ENCODE assay signal across 15 mouse cellular contexts in the genomic region with DNA sequence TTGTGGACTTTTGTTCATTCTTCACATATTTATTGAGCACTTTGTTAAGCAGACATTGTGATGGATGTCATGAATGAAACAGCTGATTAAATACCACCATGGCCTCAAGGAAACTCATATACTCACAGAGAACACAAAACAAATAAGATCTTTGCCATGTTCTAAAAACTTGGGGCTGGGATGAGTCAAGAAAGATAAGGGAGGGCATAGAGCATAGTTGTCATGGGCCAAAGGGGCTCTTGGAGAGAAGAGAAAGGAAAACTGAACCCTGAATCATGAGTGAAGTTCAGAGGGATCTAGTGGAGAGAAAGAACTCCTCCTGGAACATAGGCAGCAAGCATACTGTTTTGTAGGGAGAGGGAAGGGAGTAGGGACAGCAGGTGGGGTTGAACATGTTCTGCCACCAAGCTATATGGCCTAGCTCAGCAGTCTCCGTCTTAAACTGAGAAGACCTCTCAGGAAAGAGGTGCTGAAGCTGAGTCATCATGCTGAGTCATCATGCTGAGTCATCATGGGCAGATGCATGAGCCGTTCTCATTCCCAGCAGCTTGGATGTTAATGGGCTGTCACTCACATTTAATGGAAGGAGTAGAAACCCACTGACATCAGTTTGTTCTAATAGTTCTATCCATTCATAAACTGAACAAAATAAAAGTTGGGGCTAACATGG.
A peak's percentile ranks its signal among the peaks of the same experiment; 100 is the strongest.
DNase-seq lines count a peak whose midpoint lies in the region; ATAC-seq and TF ChIP-seq lines count a peak whose summit lies in the region.
"Had no signal": no experiment of that assay in that cellular context is flagged by ENCODE, and none has a peak within 500 bp of the region (broad histone marks: within the 10 kb centered on the region; RNA-seq: fewer than 3 reads in every experiment).

No protein-coding gene starts in this region.

- no peaks in the 10 kb centered on the region for H3K36me3 ChIP-seq in midbrain, postnatal 0 days (ENCODE audit: insufficient read depth, low read length)
- H3K36me3 ChIP-seq: forebrain, embryonic 10.5 days; kidney, embryonic 15.5 days; lung, embryonic 15.5 days had no signal

- no peaks in the 10 kb centered on the region for H3K4me1 ChIP-seq in midbrain, postnatal 0 days (ENCODE audit: insufficient read depth, low read length)
- H3K4me1 ChIP-seq: forebrain, embryonic 10.5 days; kidney, embryonic 15.5 days; lung, embryonic 15.5 days had no signal

- no peaks in the 10 kb centered on the region for H3K9me3 ChIP-seq in midbrain, postnatal 0 days (ENCODE audit: low read length)
- H3K9me3 ChIP-seq: forebrain, embryonic 10.5 days; kidney, embryonic 15.5 days; lung, embryonic 15.5 days had no signal

- H3K27me3 ChIP-seq in midbrain, postnatal 0 days (ENCODE audit: insufficient read depth, low read length) = no peaks in the 10 kb centered on the region
- H3K27me3 ChIP-seq: kidney, embryonic 15.5 days; lung, embryonic 15.5 days had no signal

- H3K4me3 ChIP-seq in midbrain, postnatal 0 days (ENCODE audit: low read depth, low read length) = no peak overlapping the region
- H3K4me3 ChIP-seq: forebrain, embryonic 10.5 days; kidney, embryonic 15.5 days; lung, embryonic 15.5 days had no signal

- no peak overlapping the region for H3K27ac ChIP-seq in midbrain, postnatal 0 days (ENCODE audit: low read depth, low read length)
- H3K27ac ChIP-seq: forebrain, embryonic 10.5 days; kidney, embryonic 15.5 days; lung, embryonic 15.5 days had no signal

- no peak overlapping the region for H3K4me2 ChIP-seq in midbrain, postnatal 0 days (ENCODE audit: low read depth, low read length, poor library complexity, severe bottlenecking)
- H3K4me2 ChIP-seq: kidney, embryonic 15.5 days; lung, embryonic 15.5 days had no signal

- no peak for TF ChIP-seq CTCF in midbrain, postnatal 0 days (IDR thresholded peaks at IDR 0.05)

- H3K9ac ChIP-seq in midbrain, postnatal 0 days (replicated peaks; ENCODE audit: low read length, poor library complexity, severe bottlenecking) = no peak overlapping the region
- H3K9ac ChIP-seq: kidney, embryonic 15.5 days; lung, embryonic 15.5 days had no signal

- 66% methylated on average over 2 of the region's 2 CpGs for WGBS in midbrain, postnatal 0 days

- peak; percentile 5 for DNase-seq in adrenal gland, postnatal 14 days
- DNase-seq in adrenal gland, postnatal 4 days (ENCODE audit: low spot score in 2 of 2) = no peak
- DNase-seq in 3134 (ENCODE audit: extremely low read depth, insufficient read length, low spot score) = peak; percentile 38
- DNase-seq in R1 (ENCODE audit: low read depth, low spot score) = peak; percentile 52
- DNase-seq in forelimb bud, embryonic 11.5 days (ENCODE audit: low read depth, low spot score) = peak; percentile 14
- no peak for DNase-seq in midbrain, postnatal 0 days (ENCODE audit: low spot score)
- no peak for DNase-seq in ovary, postnatal 10 days (ENCODE audit: low spot score)
- no peak for DNase-seq in layer of hippocampus, adult 9-10 months (ENCODE audit: low spot score)
- DNase-seq: B cell, adult 2 months; cerebellum, postnatal 10 days; gastrocnemius, postnatal 10 days; thymus, postnatal 14 days had no signal

- no peak for ATAC-seq in midbrain, postnatal 0 days (ENCODE audit: low FRiP score)

Comparison
In these comparisons a context has a peak if more than half of its experiments do, and no peak if none do; other contexts are left out.
1. DNase-seq: peak in adrenal gland, postnatal 14 days (single experiment), 3134 (single experiment), R1 (single experiment) and forelimb bud, embryonic 11.5 days (single experiment); none in adrenal gland, postnatal 4 days (0 of 2), midbrain, postnatal 0 days (single experiment), ovary, postnatal 10 days (single experiment) and layer of hippocampus, adult 9-10 months (single experiment).